Mouse (Mus musculus): Measurements from ENCODE around the gene Dbi.

- TF ChIP-seq CTCF (IDR thresholded peaks at IDR 0.05; ENCODE audit: low read depth) (no peak), EP300 (IDR thresholded peaks at IDR 0.05; ENCODE audit: low read depth) (no peak)
These were observed 37.8 kb downstream of the Dbi start for GRCm38 (mm10) chr1:120082957-120083585.

Data from liver, embryonic 14.5 days (tissue).